Mouse (Mus musculus) c-Kit-positive CD71-positive TER-119-negative erythroid progenitor cells, embryonic 14.5 days (primary cell): ENCODE data around the gene Oas1h.
"Not testable (repeated sequence)": the region's sequence is repeated elsewhere in the genome, so short reads cannot be mapped to it uniquely, and the experiment has no call there.

Experiments
- DNase-seq: peaks from one replicate; pipeline ENCODE4 v3.0.0-alpha.2; 2013; ENCODE audit warnings: low read depth

The Oas1h gene

GRCm38 (mm10) chr5:120861121-120861520, at the start of gene Oas1h:
Gene Oas1h, plus strand, starts transcription at chr5:120861421.
- no peak for DNase-seq

GRCm38 (mm10) chr5:120811951-120812819, 49.0 kb upstream of the Oas1h start, which contains the start of gene Oas1c:
Gene Oas1c, minus strand, starts transcription at chr5:120812514.
- DNase-seq, result peak; percentile 82

- DNase-seq, result no peak
Observed at GRCm38 (mm10) chr5:120813023-120813422, 48.2 kb upstream of the Oas1h start.

GRCm38 (mm10) chr5:120815949-120816348, 45.3 kb upstream of the Oas1h start:
- no peak for DNase-seq

GRCm38 (mm10) chr5:120818999-120819398, 42.2 kb upstream of the Oas1h start:
- DNase-seq, result no peak

- no peak for DNase-seq
Observed at GRCm38 (mm10) chr5:120831031-120831430, 30.2 kb upstream of the Oas1h start.

- no peak for DNase-seq
Observed at GRCm38 (mm10) chr5:120833335-120834280, 27.6 kb upstream of the Oas1h start.

GRCm38 (mm10) chr5:120836731-120837585, 24.3 kb upstream of the Oas1h start:
- peak; percentile 23 for DNase-seq

- no peak for DNase-seq
Observed at GRCm38 (mm10) chr5:120844713-120845112, 16.5 kb upstream of the Oas1h start.

GRCm38 (mm10) chr5:120847067-120847466, 14.2 kb upstream of the Oas1h start, which contains the start of gene Oas1f:
Gene Oas1f, plus strand, starts transcription at chr5:120847367.
- no peak for DNase-seq

GRCm38 (mm10) chr5:120849601-120850136, 11.6 kb upstream of the Oas1h start:
- peak; percentile 20 for DNase-seq

GRCm38 (mm10) chr5:120859241-120859640, 2.0 kb upstream of the Oas1h start:
- DNase-seq, result no peak

- DNase-seq, result peak; percentile 17
Observed at GRCm38 (mm10) chr5:120865336-120865860, 4.2 kb downstream of the Oas1h start.

GRCm38 (mm10) chr5:120869436-120870015, 8.3 kb downstream of the Oas1h start:
- DNase-seq, result no peak

- no peak for DNase-seq
Observed at GRCm38 (mm10) chr5:120870081-120870480, 8.9 kb downstream of the Oas1h start.

- DNase-seq, result no peak
Observed at GRCm38 (mm10) chr5:120870782-120871181, 9.6 kb downstream of the Oas1h start.

- DNase-seq, result no peak
Observed at GRCm38 (mm10) chr5:120871469-120871868, 10.2 kb downstream of the Oas1h start.

GRCm38 (mm10) chr5:120876839-120877238, 15.6 kb downstream of the Oas1h start:
- not testable (repeated sequence) for DNase-seq

GRCm38 (mm10) chr5:120877407-120877806, 16.2 kb downstream of the Oas1h start:
- not testable (repeated sequence) for DNase-seq

GRCm38 (mm10) chr5:120878803-120879202, 17.6 kb downstream of the Oas1h start:
- DNase-seq, result not testable (repeated sequence)
